Mouse (Mus musculus): ENCODE measurements around the gene Lrch3. TPM values are rescaled to one million over a fixed set of nuclear protein-coding genes. Genes with fewer than 3 reads are reported as not detected.
A peak's percentile ranks its signal among the peaks of the same experiment; 100 is the strongest.

The Lrch3 gene
- polyA plus RNA-seq, 1 experiment, result 32.5 TPM

- Histone ChIP-seq H3K27me3 (ENCODE audit: control insufficient read depth, insufficient read depth, low read length, poor library complexity, severe bottlenecking) (no peaks in the 10 kb centered on the region), H3K4me3 (ENCODE audit: low read depth, low read length) (no peak overlapping the region), H3K9ac (ENCODE audit: low read depth, poor library complexity, severe bottlenecking) (no peak overlapping the region), H3K36me3 (ENCODE audit: control insufficient read depth, insufficient read depth, low read length, poor library complexity, severe bottlenecking) (no peaks in the 10 kb centered on the region), H3K4me1 (ENCODE audit: control insufficient read depth, insufficient read depth, low read length) (no peaks in the 10 kb centered on the region), H3K27ac (ENCODE audit: insufficient read depth, low read length) (no peak overlapping the region), H3K9me3 (replicated peaks; ENCODE audit: control insufficient read depth, insufficient read depth, low read length, poor library complexity, severe bottlenecking) (no peaks in the 10 kb centered on the region)
- TF ChIP-seq CTCF (IDR thresholded peaks at IDR 0.05; ENCODE audit: low read depth, low read length), result no peak
- no peak for TF ChIP-seq EP300 (IDR thresholded peaks at IDR 0.05; ENCODE audit: insufficient read depth, low read depth, low read length)
- no peak for TF ChIP-seq POLR2A (IDR thresholded peaks at IDR 0.05; ENCODE audit: insufficient read depth, low read length)
Measured at GRCm38 (mm10) chr16:32875847-32876246, 38.1 kb upstream of the Lrch3 start.

- H3K27me3 ChIP-seq (ENCODE audit: control insufficient read depth, insufficient read depth, low read length, poor library complexity, severe bottlenecking), result no peaks in the 10 kb centered on the region
- H3K4me1 ChIP-seq (ENCODE audit: control insufficient read depth, insufficient read depth, low read length), result no peaks in the 10 kb centered on the region
- no peak overlapping the region for H3K4me3 ChIP-seq (ENCODE audit: low read depth, low read length)
- no peaks in the 10 kb centered on the region for H3K9me3 ChIP-seq (replicated peaks; ENCODE audit: control insufficient read depth, insufficient read depth, low read length, poor library complexity, severe bottlenecking)
- no peak overlapping the region for H3K27ac ChIP-seq (ENCODE audit: insufficient read depth, low read length)
- no peaks in the 10 kb centered on the region for H3K36me3 ChIP-seq (ENCODE audit: control insufficient read depth, insufficient read depth, low read length, poor library complexity, severe bottlenecking)
- no peak for TF ChIP-seq EP300 (IDR thresholded peaks at IDR 0.05; ENCODE audit: insufficient read depth, low read depth, low read length)
- peak overlapping the region; percentile 96; the same call in 1 of the 2 replicates for H3K9ac ChIP-seq (ENCODE audit: low read depth, poor library complexity, severe bottlenecking)
Measured at GRCm38 (mm10) chr16:32876831-32877230, 37.1 kb upstream of the Lrch3 start.

GRCm38 (mm10) chr16:32877343-32878156, 36.4 kb upstream of the Lrch3 start, which contains the start of the genes Fyttd1 and Rubcn:
Fyttd1 (plus strand) TSS chr16:32877500.
Rubcn (minus strand) TSS chr16:32877766.
- H3K9ac ChIP-seq (ENCODE audit: low read depth, poor library complexity, severe bottlenecking), result peak within 1 kb of the TSS; percentile 96
- no peak within 1 kb of the TSS for H3K27ac ChIP-seq (ENCODE audit: insufficient read depth, low read length)
- H3K27me3 ChIP-seq (ENCODE audit: control insufficient read depth, insufficient read depth, low read length, poor library complexity, severe bottlenecking), result no peaks in the 10 kb centered on the region
- H3K9me3 ChIP-seq (replicated peaks; ENCODE audit: control insufficient read depth, insufficient read depth, low read length, poor library complexity, severe bottlenecking), result no peaks in the 10 kb centered on the region
- H3K4me3 ChIP-seq (ENCODE audit: low read depth, low read length), result peak within 1 kb of the TSS; percentile 86
- TF ChIP-seq EP300 (IDR thresholded peaks at IDR 0.05; ENCODE audit: insufficient read depth, low read depth, low read length) (peak; percentile 22; the same call in 1 of the 2 replicates), CTCF (IDR thresholded peaks at IDR 0.05; ENCODE audit: low read depth, low read length) (peak; percentile 39), POLR2A (IDR thresholded peaks at IDR 0.05; ENCODE audit: insufficient read depth, low read length) (peak; percentile 80)
- H3K36me3 ChIP-seq (ENCODE audit: control insufficient read depth, insufficient read depth, low read length, poor library complexity, severe bottlenecking), result no peaks in the 10 kb centered on the region
- H3K4me1 ChIP-seq (ENCODE audit: control insufficient read depth, insufficient read depth, low read length), result no peaks in the 10 kb centered on the region

GRCm38 (mm10) chr16:32878157-32878598, 35.7 kb upstream of the Lrch3 start:
- no peaks in the 10 kb centered on the region for H3K4me1 ChIP-seq (ENCODE audit: control insufficient read depth, insufficient read depth, low read length)
- TF ChIP-seq CTCF (IDR thresholded peaks at IDR 0.05; ENCODE audit: low read depth, low read length), result no peak
- TF ChIP-seq POLR2A (IDR thresholded peaks at IDR 0.05; ENCODE audit: insufficient read depth, low read length), result no peak
- H3K27ac ChIP-seq (ENCODE audit: insufficient read depth, low read length), result no peak overlapping the region
- H3K9me3 ChIP-seq (replicated peaks; ENCODE audit: control insufficient read depth, insufficient read depth, low read length, poor library complexity, severe bottlenecking), result no peaks in the 10 kb centered on the region
- no peaks in the 10 kb centered on the region for H3K36me3 ChIP-seq (ENCODE audit: control insufficient read depth, insufficient read depth, low read length, poor library complexity, severe bottlenecking)
- peak overlapping the region; percentile 86 for H3K4me3 ChIP-seq (ENCODE audit: low read depth, low read length)
- H3K27me3 ChIP-seq (ENCODE audit: control insufficient read depth, insufficient read depth, low read length, poor library complexity, severe bottlenecking), result no peaks in the 10 kb centered on the region
- H3K9ac ChIP-seq (ENCODE audit: low read depth, poor library complexity, severe bottlenecking), result peak overlapping the region; percentile 96

- no peak overlapping the region for H3K27ac ChIP-seq (ENCODE audit: insufficient read depth, low read length)
- H3K4me3 ChIP-seq (ENCODE audit: low read depth, low read length), result no peak overlapping the region
- no peaks in the 10 kb centered on the region for H3K36me3 ChIP-seq (ENCODE audit: control insufficient read depth, insufficient read depth, low read length, poor library complexity, severe bottlenecking)
- H3K4me1 ChIP-seq (ENCODE audit: control insufficient read depth, insufficient read depth, low read length), result no peaks in the 10 kb centered on the region
- TF ChIP-seq CTCF (IDR thresholded peaks at IDR 0.05; ENCODE audit: low read depth, low read length), result no peak
- TF ChIP-seq EP300 (IDR thresholded peaks at IDR 0.05; ENCODE audit: insufficient read depth, low read depth, low read length), result no peak
- no peak for TF ChIP-seq POLR2A (IDR thresholded peaks at IDR 0.05; ENCODE audit: insufficient read depth, low read length)
- no peaks in the 10 kb centered on the region for H3K27me3 ChIP-seq (ENCODE audit: control insufficient read depth, insufficient read depth, low read length, poor library complexity, severe bottlenecking)
- no peaks in the 10 kb centered on the region for H3K9me3 ChIP-seq (replicated peaks; ENCODE audit: control insufficient read depth, insufficient read depth, low read length, poor library complexity, severe bottlenecking)
- H3K9ac ChIP-seq (ENCODE audit: low read depth, poor library complexity, severe bottlenecking), result peak overlapping the region; percentile 96; the same call in 1 of the 2 replicates
Measured at GRCm38 (mm10) chr16:32878972-32879926, 34.7 kb upstream of the Lrch3 start.
